Mouse (Mus musculus): ENCODE measurements around the gene Oosp2. TPM values are rescaled to one million over a fixed set of nuclear protein-coding genes. Genes with fewer than 3 reads are reported as not detected.

Oosp2 gene
- polyA plus RNA-seq, 1 experiment = not detected

GRCm38 (mm10) chr19:11614805-11615204 is 45.6 kb downstream of the Oosp2 start:
- H3K36me3 ChIP-seq (ENCODE audit: control insufficient read depth, insufficient read depth) = no peaks in the 10 kb centered on the region
- H3K27me3 ChIP-seq (ENCODE audit: control insufficient read depth, insufficient read depth, insufficient read length) = no peaks in the 10 kb centered on the region
- no peaks in the 10 kb centered on the region for H3K79me2 ChIP-seq (ENCODE audit: control insufficient read depth, insufficient read depth)
- H3K79me3 ChIP-seq (ENCODE audit: low read depth) = no peaks in the 10 kb centered on the region
- H3K4me3 ChIP-seq (ENCODE audit: insufficient read depth, poor library complexity, severe bottlenecking) = no peak overlapping the region
- H3ac ChIP-seq (ENCODE audit: control insufficient read depth, insufficient read length, low read depth) = no peak overlapping the region
- TF ChIP-seq MAX (IDR thresholded peaks at IDR 0.05) (no peak), USF1 (IDR thresholded peaks at IDR 0.05; ENCODE audit: low read depth) (no peak), CTCF (IDR thresholded peaks at IDR 0.05; ENCODE audit: control insufficient read depth, insufficient read depth, insufficient read length) (no peak), MYOG (IDR thresholded peaks at IDR 0.05; ENCODE audit: control insufficient read depth, extremely low read depth, insufficient read length) (no peak), CEBPB (IDR thresholded peaks at IDR 0.05; ENCODE audit: low read depth) (no peak), MYOD1 (IDR thresholded peaks at IDR 0.05; ENCODE audit: control insufficient read depth, insufficient read length, low read depth) (no peak), FOSL1 (IDR thresholded peaks at IDR 0.05; ENCODE audit: insufficient read depth, low read length, poor library complexity, severe bottlenecking) (no peak)

- H3K27me3 ChIP-seq (ENCODE audit: control insufficient read depth, insufficient read depth, insufficient read length) = no peaks in the 10 kb centered on the region
- no peak overlapping the region for H3K4me3 ChIP-seq (ENCODE audit: insufficient read depth, poor library complexity, severe bottlenecking)
- TF ChIP-seq USF1 (IDR thresholded peaks at IDR 0.05; ENCODE audit: low read depth) (no peak), MYOG (IDR thresholded peaks at IDR 0.05; ENCODE audit: control insufficient read depth, extremely low read depth, insufficient read length) (no peak), MAX (IDR thresholded peaks at IDR 0.05) (no peak), CEBPB (IDR thresholded peaks at IDR 0.05; ENCODE audit: low read depth) (no peak), FOSL1 (IDR thresholded peaks at IDR 0.05; ENCODE audit: insufficient read depth, low read length, poor library complexity, severe bottlenecking) (no peak), MYOD1 (IDR thresholded peaks at IDR 0.05; ENCODE audit: control insufficient read depth, insufficient read length, low read depth) (no peak), CTCF (IDR thresholded peaks at IDR 0.05; ENCODE audit: control insufficient read depth, insufficient read depth, insufficient read length) (no peak)
- no peaks in the 10 kb centered on the region for H3K79me2 ChIP-seq (ENCODE audit: control insufficient read depth, insufficient read depth)
- no peaks in the 10 kb centered on the region for H3K36me3 ChIP-seq (ENCODE audit: control insufficient read depth, insufficient read depth)
- H3K79me3 ChIP-seq (ENCODE audit: low read depth) = no peaks in the 10 kb centered on the region
- H3ac ChIP-seq (ENCODE audit: control insufficient read depth, insufficient read length, low read depth) = no peak overlapping the region
These were observed 46.4 kb downstream of the Oosp2 start for GRCm38 (mm10) chr19:11613776-11614443.

GRCm38 (mm10) chr19:11613084-11613483 is 47.3 kb downstream of the Oosp2 start:
- no peak for TF ChIP-seq CEBPB (IDR thresholded peaks at IDR 0.05; ENCODE audit: low read depth)
- no peak overlapping the region for H3K4me3 ChIP-seq (ENCODE audit: insufficient read depth, poor library complexity, severe bottlenecking)
- H3K79me2 ChIP-seq (ENCODE audit: control insufficient read depth, insufficient read depth) = no peaks in the 10 kb centered on the region
- no peak overlapping the region for H3ac ChIP-seq (ENCODE audit: control insufficient read depth, insufficient read length, low read depth)
- H3K27me3 ChIP-seq (ENCODE audit: control insufficient read depth, insufficient read depth, insufficient read length) = no peaks in the 10 kb centered on the region
- no peaks in the 10 kb centered on the region for H3K36me3 ChIP-seq (ENCODE audit: control insufficient read depth, insufficient read depth)
- no peaks in the 10 kb centered on the region for H3K79me3 ChIP-seq (ENCODE audit: low read depth)

GRCm38 (mm10) chr19:11612293-11612692 is 48.1 kb downstream of the Oosp2 start:
- H3K27me3 ChIP-seq (ENCODE audit: control insufficient read depth, insufficient read depth, insufficient read length) = no peaks in the 10 kb centered on the region
- H3K4me3 ChIP-seq (ENCODE audit: insufficient read depth, poor library complexity, severe bottlenecking) = no peak overlapping the region
- H3K36me3 ChIP-seq (ENCODE audit: control insufficient read depth, insufficient read depth) = no peaks in the 10 kb centered on the region
- TF ChIP-seq MAX (IDR thresholded peaks at IDR 0.05) = no peak
- no peak for TF ChIP-seq FOSL1 (IDR thresholded peaks at IDR 0.05; ENCODE audit: insufficient read depth, low read length, poor library complexity, severe bottlenecking)
- no peak for TF ChIP-seq CEBPB (IDR thresholded peaks at IDR 0.05; ENCODE audit: low read depth)
- no peak for TF ChIP-seq USF1 (IDR thresholded peaks at IDR 0.05; ENCODE audit: low read depth)
- TF ChIP-seq MYOG (IDR thresholded peaks at IDR 0.05; ENCODE audit: control insufficient read depth, extremely low read depth, insufficient read length) = no peak
- no peak for TF ChIP-seq MYOD1 (IDR thresholded peaks at IDR 0.05; ENCODE audit: control insufficient read depth, insufficient read length, low read depth)
- TF ChIP-seq CTCF (IDR thresholded peaks at IDR 0.05; ENCODE audit: control insufficient read depth, insufficient read depth, insufficient read length) = no peak
- H3K79me2 ChIP-seq (ENCODE audit: control insufficient read depth, insufficient read depth) = no peaks in the 10 kb centered on the region
- H3K79me3 ChIP-seq (ENCODE audit: low read depth) = no peaks in the 10 kb centered on the region
- no peak overlapping the region for H3ac ChIP-seq (ENCODE audit: control insufficient read depth, insufficient read length, low read depth)

GRCm38 (mm10) chr19:11611541-11611945 is 48.8 kb downstream of the Oosp2 start:
- Histone ChIP-seq H3ac (ENCODE audit: control insufficient read depth, insufficient read length, low read depth) (no peak overlapping the region), H3K4me3 (ENCODE audit: insufficient read depth, poor library complexity, severe bottlenecking) (no peak overlapping the region), H3K27me3 (ENCODE audit: control insufficient read depth, insufficient read depth, insufficient read length) (no peaks in the 10 kb centered on the region), H3K79me3 (ENCODE audit: low read depth) (no peaks in the 10 kb centered on the region), H3K79me2 (ENCODE audit: control insufficient read depth, insufficient read depth) (no peaks in the 10 kb centered on the region), H3K36me3 (ENCODE audit: control insufficient read depth, insufficient read depth) (no peaks in the 10 kb centered on the region)
- TF ChIP-seq FOSL1 (IDR thresholded peaks at IDR 0.05; ENCODE audit: insufficient read depth, low read length, poor library complexity, severe bottlenecking) (no peak), USF1 (IDR thresholded peaks at IDR 0.05; ENCODE audit: low read depth) (no peak), MYOD1 (IDR thresholded peaks at IDR 0.05; ENCODE audit: control insufficient read depth, insufficient read length, low read depth) (no peak)

DNA sequence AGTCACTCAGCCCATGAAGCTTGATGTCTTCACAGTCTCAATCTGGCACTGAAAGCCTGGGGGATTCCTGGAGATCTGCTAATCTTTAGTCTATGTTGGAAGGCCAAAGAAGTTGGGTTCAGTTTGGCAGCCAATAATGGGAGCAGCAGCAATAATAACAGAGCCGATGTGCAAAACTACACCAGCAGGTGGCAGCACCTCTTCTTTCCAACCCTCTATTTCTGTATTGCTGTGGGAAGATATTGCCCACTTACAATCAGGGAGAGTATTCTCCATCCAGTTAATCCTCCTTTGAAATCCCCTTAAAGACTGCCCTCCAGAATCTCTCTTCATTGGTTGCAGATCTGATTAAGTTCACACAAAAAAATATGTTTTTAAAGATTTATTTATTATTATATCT is 52.2 kb downstream of the Oosp2 start:
- Histone ChIP-seq H3K36me3 (ENCODE audit: control insufficient read depth, insufficient read depth) (no peaks in the 10 kb centered on the region), H3K4me3 (ENCODE audit: insufficient read depth, poor library complexity, severe bottlenecking) (no peak overlapping the region), H3K79me2 (ENCODE audit: control insufficient read depth, insufficient read depth) (no peaks in the 10 kb centered on the region), H3K27me3 (ENCODE audit: control insufficient read depth, insufficient read depth, insufficient read length) (no peaks in the 10 kb centered on the region), H3ac (ENCODE audit: control insufficient read depth, insufficient read length, low read depth) (no peak overlapping the region), H3K79me3 (ENCODE audit: low read depth) (no peaks in the 10 kb centered on the region)
- no peak for TF ChIP-seq FOSL1 (IDR thresholded peaks at IDR 0.05; ENCODE audit: insufficient read depth, low read length, poor library complexity, severe bottlenecking)
- peak; percentile 17 for TF ChIP-seq CTCF (IDR thresholded peaks at IDR 0.05; ENCODE audit: control insufficient read depth, insufficient read depth, insufficient read length)

All from C2C12 (cell line).